Mouse (Mus musculus) ES-E14 (cell line): ENCODE measurements around the gene Paqr4. TPM values are rescaled to one million over a fixed set of nuclear protein-coding genes. Genes with fewer than 3 reads are reported as not detected.

ENCODE experiments used
- DNase-seq: peaks from one replicate; pipeline ENCODE4 v3.0.0-alpha.2; 2013; ENCODE audit warnings: low read depth, low spot score
- H3K27ac ChIP-seq: 2 replicates; pipeline ENCODE4 v1.5.1; 2012; ENCODE audit warnings: low read depth, mild to moderate bottlenecking, low read length, moderate library complexity, mixed read lengths; ENCODE audit not compliant: poor library complexity, insufficient read depth, severe bottlenecking
- H3K36me3 ChIP-seq: 2 replicates; pipeline ENCODE4 v1.6.1; 2012; ENCODE audit warnings: mild to moderate bottlenecking, low read length, moderate library complexity, mixed read lengths; ENCODE audit not compliant: control insufficient read depth, poor library complexity, insufficient read depth, severe bottlenecking
- H3K4me1 ChIP-seq, 2 experiments: fragments of 150-350 bp in 1 of 2; sonication (generic) in 1 of 2; 2 replicates each; pipeline ENCODE4 v1.6.1; 2012; ENCODE audit warnings: low read length in 2 of 2, mild to moderate bottlenecking in 1 of 2, mixed read lengths in 1 of 2; ENCODE audit not compliant: control insufficient read depth in 2 of 2, insufficient read depth in 2 of 2, poor library complexity in 1 of 2
- H3K4me3 ChIP-seq, 2 experiments: fragments of 150-350 bp in 1 of 2; sonication (generic) in 1 of 2; 2 replicates each; pipeline ENCODE4 v1.5.1; 2012; ENCODE audit warnings: low read length in 2 of 2, low read depth in 1 of 2, mild to moderate bottlenecking in 1 of 2, mixed read lengths in 1 of 2; ENCODE audit not compliant: insufficient read depth in 1 of 2, poor library complexity in 1 of 2, severe bottlenecking in 1 of 2
- H3K9ac ChIP-seq: 2 replicates; pipeline ENCODE4 v1.6.1; 2012; ENCODE audit warnings: low read depth, mild to moderate bottlenecking, low read length, mixed read lengths; ENCODE audit not compliant: poor library complexity, insufficient read depth, severe bottlenecking
- H3K9me3 ChIP-seq: fragments of 150-350 bp; sonication (generic); 2 replicates; pipeline ENCODE4 v1.6.1; 2012; ENCODE audit warnings: low read depth, mild to moderate bottlenecking, low read length; ENCODE audit not compliant: control insufficient read depth, insufficient read depth
- CHD2 ChIP-seq: IDR thresholded peaks from 2 replicates; pipeline ENCODE4 v1.6.1; 2014; ENCODE audit warnings: mild to moderate bottlenecking, low read depth, low read length, inconsistent platforms
- HCFC1 ChIP-seq: IDR thresholded peaks from 2 replicates; pipeline ENCODE4 v1.6.1; 2012; ENCODE audit warnings: low read length, inconsistent platforms, borderline replicate concordance; ENCODE audit not compliant: insufficient read depth
- MAFK ChIP-seq: IDR thresholded peaks from 2 replicates; pipeline ENCODE4 v1.6.1; 2014; ENCODE audit warnings: mild to moderate bottlenecking, low read depth, low read length, inconsistent platforms; ENCODE audit not compliant: insufficient read depth
- ZC3H11A ChIP-seq: IDR thresholded peaks from 2 replicates; pipeline ENCODE4 v1.6.1; 2012; ENCODE audit warnings: low read depth, mild to moderate bottlenecking, inconsistent platforms, low read length, borderline replicate concordance
- ZNF384 ChIP-seq: IDR thresholded peaks from 2 replicates; pipeline ENCODE4 v1.6.1; 2012; ENCODE audit warnings: low read depth, low read length, inconsistent platforms
- in situ Hi-C, 2 experiments: fragments of 600-800 bp; cut with MboI; formaldehyde crosslinking; loops; one replicate each; pipeline ENCODE4 v1.15.1; 2025; ENCODE audit warnings: low sequenced_read_pairs in 2 of 2, inconsistent platforms in 1 of 2; ENCODE audit not compliant: unreplicated experiment in 2 of 2
- total RNA-seq: library from RNA; depleted of rRNA; stranded (reverse); fragments of 300-350 nt; gene quantifications from 2 replicates; pipeline ENCODE4 v1.2.3, GENCODE M21; 2012

Gene Paqr4
- total RNA-seq, 1 experiment = 2.8 TPM

DNA sequence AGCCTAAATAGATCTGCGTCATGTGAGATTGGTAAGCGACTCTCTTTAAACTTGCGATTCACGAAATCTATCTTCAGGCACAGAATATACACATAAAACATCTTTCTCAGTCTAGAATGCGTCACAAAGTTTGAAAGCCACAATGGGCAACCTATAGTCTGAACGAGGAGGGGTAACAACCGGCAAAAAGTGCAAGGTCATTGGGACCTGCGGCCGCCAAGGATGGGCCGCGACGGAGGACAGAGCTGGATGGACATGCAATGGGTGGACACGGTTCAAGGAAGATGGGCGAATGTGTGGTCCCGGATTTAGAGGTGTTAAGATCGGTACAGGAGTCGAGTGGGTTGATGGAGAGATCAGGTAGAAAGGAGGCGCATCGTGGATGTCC is 30.2 kb upstream of the Paqr4 start:
- peak overlapping the region; percentile 74 to 85 for H3K4me3 ChIP-seq
- no peaks in the 10 kb centered on the region for H3K9me3 ChIP-seq
- H3K36me3 ChIP-seq = peaks cover 2% of the 10 kb centered on the region; the same call in 1 of the 2 replicates
- H3K4me1 ChIP-seq = peaks cover 2 to 3% of the 10 kb centered on the region in 2 experiments; a peak in 1 of 4 replicates
- H3K27ac ChIP-seq = peak overlapping the region; percentile 54; the same call in 1 of the 2 replicates
- DNase-seq = no peak
- peak overlapping the region; percentile 95 for H3K9ac ChIP-seq
- TF ChIP-seq HCFC1 (no peak), ZC3H11A (no peak), MAFK (no peak), CHD2 (no peak), ZNF384 (no peak)
- in situ Hi-C loops = no loop called here

DNA sequence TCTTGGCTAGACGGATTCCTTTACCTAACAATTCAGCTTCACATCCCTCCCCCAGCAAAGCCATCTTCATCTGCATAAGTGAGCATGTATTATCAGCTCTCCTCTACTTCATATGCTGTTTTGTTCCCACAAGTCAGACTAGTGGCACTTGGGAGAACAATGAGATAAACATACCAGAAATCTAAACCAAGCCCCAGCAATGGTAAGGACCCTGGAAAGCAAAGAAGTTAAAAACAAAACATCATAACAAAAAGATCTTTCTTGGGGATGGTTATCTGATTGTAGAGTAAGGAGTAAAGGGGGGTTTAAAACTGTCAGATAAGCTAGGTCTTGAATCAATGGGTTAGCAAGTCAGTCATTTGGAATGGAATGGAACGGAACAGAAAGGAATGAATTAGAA is 29.8 kb upstream of the Paqr4 start:
- in situ Hi-C loops = no loop called here
- no peak for TF ChIP-seq CHD2
- TF ChIP-seq MAFK = no peak
- TF ChIP-seq HCFC1 = no peak
- TF ChIP-seq ZNF384 = no peak
- TF ChIP-seq ZC3H11A = no peak
- H3K4me3 ChIP-seq = peak overlapping the region; percentile 74 to 85
- H3K9ac ChIP-seq = no peak overlapping the region
- H3K9me3 ChIP-seq = no peaks in the 10 kb centered on the region
- H3K4me1 ChIP-seq = peaks cover 2 to 3% of the 10 kb centered on the region in 2 experiments; a peak in 1 of 4 replicates
- H3K27ac ChIP-seq = no peak overlapping the region
- H3K36me3 ChIP-seq = peaks cover 2% of the 10 kb centered on the region; the same call in 1 of the 2 replicates
- DNase-seq = no peak

- H3K27ac ChIP-seq = no peak overlapping the region
- peaks cover 16% of the 10 kb centered on the region for H3K36me3 ChIP-seq
- no peak overlapping the region for H3K4me3 ChIP-seq
- H3K9ac ChIP-seq = no peak overlapping the region
- TF ChIP-seq CHD2 (no peak), MAFK (no peak), HCFC1 (no peak), ZC3H11A (no peak), ZNF384 (no peak)
- H3K4me1 ChIP-seq = peaks cover 0 to 18% of the 10 kb centered on the region in 2 experiments; a peak in 2 of 4 replicates
- DNase-seq = no peak
- no peaks in the 10 kb centered on the region for H3K9me3 ChIP-seq
- in situ Hi-C loops = no loop called here
These were observed 22.3 kb upstream of the Paqr4 start for GRCm38 (mm10) chr17:23762976-23763375.

DNA sequence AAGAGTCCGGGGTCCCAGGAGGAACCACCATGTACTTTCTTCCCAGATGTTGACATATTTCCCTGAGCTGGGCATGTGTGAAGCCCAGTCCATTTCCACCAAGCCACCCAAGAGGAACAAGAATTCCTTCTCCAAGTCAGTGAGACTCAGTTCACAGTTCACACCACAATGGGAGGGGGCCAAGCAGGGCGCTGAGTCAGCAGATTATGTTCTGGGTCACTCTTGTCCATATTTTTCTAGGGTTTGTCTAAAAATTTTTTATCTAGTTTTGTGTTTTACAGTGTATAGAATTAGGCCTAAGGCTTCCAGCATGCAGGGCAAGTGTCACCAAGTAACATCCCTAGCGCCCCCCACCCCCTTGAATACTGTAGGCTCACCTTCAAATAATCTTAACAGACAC is 20.5 kb upstream of the Paqr4 start:
- H3K4me1 ChIP-seq = peaks cover 0 to 28% of the 10 kb centered on the region in 2 experiments; a peak in 2 of 4 replicates
- no peak overlapping the region for H3K4me3 ChIP-seq
- H3K9ac ChIP-seq = no peak overlapping the region
- H3K27ac ChIP-seq = no peak overlapping the region
- no peak for TF ChIP-seq ZC3H11A
- peak; percentile 94 for TF ChIP-seq MAFK
- TF ChIP-seq CHD2 = no peak
- TF ChIP-seq ZNF384 = no peak
- no peak for TF ChIP-seq HCFC1
- no peaks in the 10 kb centered on the region for H3K9me3 ChIP-seq
- DNase-seq = no peak
- in situ Hi-C loops = no loop called here
- H3K36me3 ChIP-seq = peaks cover 25% of the 10 kb centered on the region

DNA sequence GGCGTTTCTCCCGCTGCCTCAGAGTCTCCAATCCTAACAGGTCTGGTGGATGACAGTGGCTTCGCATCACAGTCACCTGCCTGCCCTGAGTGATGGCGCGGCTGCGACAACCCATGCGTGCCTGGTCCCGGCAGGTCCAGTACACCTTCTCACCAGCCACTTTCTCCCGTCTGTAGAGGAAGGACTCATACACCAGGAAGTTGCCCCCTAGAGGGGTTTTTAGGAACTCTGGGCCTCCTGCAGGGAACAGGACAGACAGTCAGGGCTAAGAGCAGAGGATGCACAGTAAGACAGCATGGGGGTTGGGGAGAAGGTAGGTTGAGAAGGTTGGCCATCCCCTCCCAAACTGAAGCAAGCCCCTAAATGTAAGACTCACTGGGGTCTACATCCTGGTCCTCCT is 19.6 kb upstream of the Paqr4 start:
- Histone ChIP-seq H3K4me1 (peaks cover 0 to 28% of the 10 kb centered on the region in 2 experiments; a peak in 2 of 4 replicates), H3K36me3 (peaks cover 31% of the 10 kb centered on the region), H3K4me3 (no peak overlapping the region), H3K9ac (peak overlapping the region; percentile 15; the same call in 1 of the 2 replicates), H3K9me3 (no peaks in the 10 kb centered on the region), H3K27ac (no peak overlapping the region)
- TF ChIP-seq ZC3H11A (no peak), HCFC1 (no peak), MAFK (no peak), CHD2 (no peak), ZNF384 (no peak)
- no peak for DNase-seq
- in situ Hi-C loops = no loop called here
